Mouse (Mus musculus): Measurements from ENCODE around the gene Hist4h4.

DNA sequence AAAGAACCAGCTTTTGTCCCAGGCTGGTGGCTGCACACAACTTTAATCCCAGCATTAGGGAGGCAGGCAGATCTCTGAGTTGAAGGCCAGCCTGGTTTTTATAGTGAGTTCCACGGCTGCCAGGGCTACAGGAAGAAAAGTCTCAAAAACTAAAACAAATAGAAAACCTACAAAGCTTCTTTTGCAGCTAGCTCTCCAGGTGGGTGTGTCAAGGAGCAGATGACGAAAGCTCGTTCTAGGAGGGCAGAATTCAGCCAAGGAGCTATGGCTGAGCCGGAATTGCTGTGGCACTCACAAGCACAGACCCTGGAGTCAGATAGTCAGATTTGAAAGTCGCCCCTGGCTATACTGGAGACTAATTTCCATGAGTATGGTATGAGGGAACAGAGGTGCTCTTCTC, 2.6 kb upstream of the Hist4h4 start:
- TF ChIP-seq EP300 (IDR thresholded peaks at IDR 0.05; ENCODE audit: low read depth) (no peak), CTCF (IDR thresholded peaks at IDR 0.05; ENCODE audit: low read depth) (no peak)

Data from liver, postnatal 0 days (tissue).